Mouse (Mus musculus): ENCODE measurements around the gene Tmem35b.
"Not testable (repeated sequence)": the region's sequence is repeated elsewhere in the genome, so short reads cannot be mapped to it uniquely, and the experiment has no call there.

Gene Tmem35b

GRCm38 (mm10) chr4:127123391-127123790 lies at the start of gene Tmem35b:
Gene Tmem35b, plus strand, starts transcription at chr4:127123691.
- DNase-seq (ENCODE audit: low spot score in 2 of 2): no peak

DNA sequence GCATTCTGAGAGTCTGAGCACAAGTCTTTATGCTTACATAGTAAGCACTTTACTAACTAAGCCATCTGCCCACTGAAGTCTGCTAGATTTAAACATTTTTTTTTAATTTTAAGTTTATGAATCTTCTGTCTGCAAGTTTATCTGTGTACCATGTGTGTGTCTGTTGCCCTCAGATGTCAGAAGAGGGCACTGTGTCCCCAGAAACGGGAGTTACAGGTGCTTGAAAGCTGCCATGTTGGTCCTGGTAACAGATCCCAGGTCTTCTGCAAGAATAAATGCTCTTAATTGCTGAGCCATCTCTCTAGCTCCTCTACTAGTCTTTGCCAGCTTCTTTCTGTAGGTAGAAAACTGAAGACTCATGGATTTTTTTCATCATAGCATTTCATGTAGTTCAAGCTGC lies 48.6 kb upstream of the Tmem35b start:
- DNase-seq (ENCODE audit: low spot score in 2 of 2): no peak

- DNase-seq (ENCODE audit: low spot score in 2 of 2): peak; percentile 92
Measured at GRCm38 (mm10) chr4:127076875-127077548, 46.5 kb upstream of the Tmem35b start, which contains the start of gene Zmym6. Gene Zmym6, plus strand, starts transcription at chr4:127077383.

DNA sequence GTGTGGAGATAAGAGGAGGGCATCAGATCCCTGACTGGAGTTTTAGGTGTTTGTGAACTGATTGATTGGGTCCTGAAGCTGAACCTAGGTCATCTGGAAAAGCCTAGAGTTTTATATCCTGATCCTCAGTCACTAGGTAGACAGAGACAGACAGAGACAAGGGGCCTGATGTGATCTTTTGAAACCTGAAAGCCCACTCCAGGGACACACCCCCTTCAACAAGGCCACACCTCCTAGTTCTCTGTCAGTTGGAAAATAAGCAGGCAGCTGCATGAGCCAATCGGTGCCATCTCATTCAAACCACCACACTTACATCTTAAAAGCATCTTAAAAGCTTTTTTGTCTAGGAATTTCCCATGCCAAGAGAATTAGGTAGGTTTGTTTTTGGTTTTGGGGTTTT lies 42.7 kb upstream of the Tmem35b start:
- no peak for DNase-seq (ENCODE audit: low spot score in 2 of 2)

GRCm38 (mm10) chr4:127083131-127083530 lies 40.4 kb upstream of the Tmem35b start:
- DNase-seq (ENCODE audit: low spot score in 2 of 2): no peak

GRCm38 (mm10) chr4:127085761-127086160 lies 37.7 kb upstream of the Tmem35b start:
- DNase-seq (ENCODE audit: low spot score in 2 of 2): no peak

GRCm38 (mm10) chr4:127091188-127091587 lies 32.3 kb upstream of the Tmem35b start:
- no peak for DNase-seq (ENCODE audit: low spot score in 2 of 2)

- peak; percentile 11 to 25 for DNase-seq (ENCODE audit: low spot score in 2 of 2)
Measured at GRCm38 (mm10) chr4:127095090-127095489, 28.4 kb upstream of the Tmem35b start.

GRCm38 (mm10) chr4:127099552-127099951 lies 23.9 kb upstream of the Tmem35b start:
- not testable (repeated sequence) for DNase-seq (ENCODE audit: low spot score in 2 of 2)

DNA sequence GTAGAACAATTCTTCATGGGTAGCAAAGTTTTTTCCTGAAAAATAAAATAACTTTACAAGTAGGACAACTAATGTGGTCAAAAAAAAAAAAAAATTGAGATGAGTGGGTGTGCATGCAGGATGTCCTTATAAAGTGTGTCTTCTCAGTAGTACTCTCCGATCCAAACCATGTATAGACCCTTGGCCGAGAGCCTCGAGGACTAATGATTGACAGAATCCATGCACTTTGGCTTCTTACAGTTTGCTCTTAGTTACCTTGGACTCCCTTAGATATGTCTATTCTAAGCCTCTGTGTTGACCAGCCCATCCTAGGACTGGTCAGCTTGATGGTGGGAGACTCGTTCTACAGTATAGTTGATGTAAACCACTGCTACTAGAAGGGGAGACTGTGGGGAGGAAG lies 15.9 kb upstream of the Tmem35b start:
- DNase-seq (ENCODE audit: low spot score in 2 of 2): no peak

GRCm38 (mm10) chr4:127110570-127110969 lies 12.9 kb upstream of the Tmem35b start:
- DNase-seq (ENCODE audit: low spot score in 2 of 2): no peak

DNA sequence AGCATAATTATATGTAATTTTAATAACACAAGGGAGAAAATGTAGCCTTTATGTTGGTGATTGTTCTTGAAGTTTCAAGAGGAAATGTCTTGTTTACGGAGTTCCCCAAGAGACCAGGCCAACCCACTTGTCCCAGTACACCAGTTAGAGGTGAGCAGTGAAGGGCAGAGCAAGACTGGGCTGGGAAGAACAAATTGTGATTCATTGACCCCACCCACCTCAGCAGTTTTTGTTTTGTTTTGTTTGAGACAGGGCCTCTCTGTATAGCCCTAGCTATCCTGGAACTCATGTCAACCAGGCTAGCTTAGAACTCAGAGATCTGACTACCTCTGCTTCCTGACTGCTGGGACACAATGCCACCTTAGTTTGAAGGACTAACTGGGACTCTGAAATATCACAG lies 840 bp downstream of the Tmem35b start:
- no peak for DNase-seq (ENCODE audit: low spot score in 2 of 2)

GRCm38 (mm10) chr4:127125834-127126463 lies 2.5 kb downstream of the Tmem35b start:
- DNase-seq (ENCODE audit: low spot score in 2 of 2): peak; percentile 81 to 90

GRCm38 (mm10) chr4:127134687-127135086 lies 11.2 kb downstream of the Tmem35b start:
- no peak for DNase-seq (ENCODE audit: low spot score in 2 of 2)

GRCm38 (mm10) chr4:127137591-127137990 lies 14.1 kb downstream of the Tmem35b start:
- DNase-seq (ENCODE audit: low spot score in 2 of 2): no peak

- no peak for DNase-seq (ENCODE audit: low spot score in 2 of 2)
Measured at GRCm38 (mm10) chr4:127138486-127138885, 15.0 kb downstream of the Tmem35b start.

DNA sequence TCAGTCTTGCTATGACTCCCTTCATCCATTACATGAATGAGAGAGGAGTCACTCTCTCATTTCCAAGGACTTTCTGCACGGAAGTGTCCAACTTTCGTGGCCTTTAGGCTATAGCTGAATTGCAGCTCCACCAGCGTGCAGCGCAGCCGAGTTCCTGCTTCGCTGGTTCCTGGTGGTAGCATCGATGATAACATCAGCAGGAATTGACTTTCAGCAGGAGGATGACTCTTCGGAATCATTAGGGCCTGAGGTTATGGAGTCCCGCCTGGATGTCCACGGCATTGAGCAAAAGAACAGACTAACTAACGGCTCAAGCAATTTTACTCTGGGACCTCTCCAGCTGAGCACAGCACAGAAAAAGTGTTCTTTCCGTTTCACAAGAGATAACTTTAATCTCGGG lies 26.5 kb downstream of the Tmem35b start:
- no peak for DNase-seq (ENCODE audit: low spot score in 2 of 2)

GRCm38 (mm10) chr4:127153345-127153744 lies 29.9 kb downstream of the Tmem35b start:
- no peak for DNase-seq (ENCODE audit: low spot score in 2 of 2)

GRCm38 (mm10) chr4:127155757-127156156 lies 32.3 kb downstream of the Tmem35b start:
- DNase-seq (ENCODE audit: low spot score in 2 of 2): no peak

- no peak for DNase-seq (ENCODE audit: low spot score in 2 of 2)
Measured at GRCm38 (mm10) chr4:127157746-127158145, 34.3 kb downstream of the Tmem35b start.

DNA sequence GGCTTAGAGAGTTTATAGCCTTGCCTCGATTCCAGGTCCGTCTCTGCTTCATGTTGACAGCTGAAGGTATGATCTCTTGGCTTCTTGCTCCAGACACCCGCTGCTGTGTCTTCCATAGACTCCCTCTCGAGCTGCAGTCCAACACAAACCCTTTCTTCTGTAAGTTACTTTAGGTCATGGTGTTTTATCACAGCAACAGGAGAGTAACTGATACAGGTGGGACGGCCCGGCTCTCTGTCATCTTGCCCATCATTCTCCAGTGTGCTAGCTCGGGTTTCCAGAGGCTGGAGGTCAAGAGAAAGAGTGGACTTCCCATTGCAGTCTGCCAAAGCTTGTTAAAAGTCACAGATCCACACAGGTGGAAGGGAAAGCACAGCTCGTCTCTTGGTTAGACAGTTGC lies 40.4 kb downstream of the Tmem35b start:
- DNase-seq (ENCODE audit: low spot score in 2 of 2): no peak

DNA sequence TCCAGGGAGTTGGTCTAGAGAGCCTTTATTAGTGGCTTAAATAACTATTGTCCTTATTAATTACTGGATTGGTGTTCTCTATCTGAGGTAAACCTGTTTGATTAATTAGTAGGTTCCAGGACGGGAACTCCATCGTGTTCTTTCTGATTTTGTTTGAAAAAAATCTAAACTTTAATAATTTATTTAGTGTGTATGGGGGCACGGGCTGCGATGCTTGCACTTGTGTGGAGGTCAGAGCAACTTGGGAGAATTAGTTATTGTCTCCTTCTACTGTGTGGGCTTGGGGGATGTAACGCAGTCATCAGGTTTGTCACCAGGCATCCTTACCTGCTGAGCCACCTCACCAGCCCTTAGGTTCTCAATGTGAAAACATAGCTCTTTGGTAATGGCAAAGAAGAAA lies 43.6 kb downstream of the Tmem35b start:
- no peak for DNase-seq (ENCODE audit: low spot score in 2 of 2)

DNA sequence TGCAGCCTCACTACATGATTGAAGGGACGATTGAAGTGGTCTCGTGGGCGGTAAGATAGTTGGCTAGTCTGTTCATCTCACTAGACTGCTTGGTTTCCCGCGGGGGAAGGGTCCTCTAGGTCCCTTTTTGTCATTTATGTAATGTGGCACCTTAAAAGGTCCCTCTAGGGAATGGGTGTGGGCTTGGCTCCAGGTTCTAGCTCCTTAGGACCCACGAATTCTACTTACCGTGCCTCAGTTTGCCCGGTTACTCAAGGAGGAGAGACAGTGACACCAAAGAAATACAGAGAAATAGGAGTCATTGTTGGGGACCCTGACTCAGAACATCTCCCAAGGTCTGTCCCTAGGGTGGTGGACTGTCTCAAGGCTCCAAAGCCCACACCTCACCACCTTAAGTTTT lies 44.2 kb downstream of the Tmem35b start:
- no peak for DNase-seq (ENCODE audit: low spot score in 2 of 2)

All from thymus, postnatal 10 days (tissue).